Mouse (Mus musculus) forebrain, embryonic 11.5 days (tissue): ENCODE results near the gene Cpsf3. TPM values are rescaled to one million over a fixed set of nuclear protein-coding genes. Genes with fewer than 3 reads are reported as not detected.

Experiments
- ATAC-seq: fragments of 200-750 bp; cut with Nextera tagmentation; replicated peaks from 2 replicates; pipeline ENCODE4 v1.8.0; 2017; ENCODE audit warnings: moderate TSS enrichment; ENCODE audit not compliant: low FRiP score
- DNase-seq: peaks from one replicate; pipeline ENCODE4 v3.0.0-alpha.2; 2017; ENCODE audit warnings: low spot score
- H3K27ac ChIP-seq: fragments of 300-500 bp; sonication (generic); 2 replicates; pipeline ENCODE4 v1.5.1; 2014; ENCODE audit warnings: low read depth, low read length
- H3K27me3 ChIP-seq: fragments of 300-500 bp; sonication (generic); 2 replicates; pipeline ENCODE4 v1.6.1; 2014; ENCODE audit warnings: mild to moderate bottlenecking, low read length, mixed read lengths; ENCODE audit not compliant: control insufficient read depth, insufficient read depth
- H3K36me3 ChIP-seq: fragments of 300-500 bp; sonication (generic); 2 replicates; pipeline ENCODE4 v1.6.1; 2014; ENCODE audit warnings: mild to moderate bottlenecking, low read length, moderate library complexity, mixed read lengths; ENCODE audit not compliant: control insufficient read depth, insufficient read depth
- H3K4me1 ChIP-seq: fragments of 300-500 bp; sonication (generic); replicated peaks from 2 replicates; pipeline ENCODE4 v1.6.1; 2014; ENCODE audit warnings: low read length, mixed read lengths; ENCODE audit not compliant: control insufficient read depth, insufficient read depth
- H3K4me2 ChIP-seq: fragments of 300-500 bp; sonication (generic); 2 replicates; pipeline ENCODE4 v1.6.1; 2014; ENCODE audit warnings: low read depth, mild to moderate bottlenecking, low read length, moderate library complexity, mixed read lengths; ENCODE audit not compliant: severe bottlenecking
- H3K4me3 ChIP-seq: fragments of 300-500 bp; sonication (generic); 2 replicates; pipeline ENCODE4 v1.5.1; 2014; ENCODE audit warnings: low read depth, low read length
- H3K9ac ChIP-seq: fragments of 300-500 bp; sonication (generic); 2 replicates; pipeline ENCODE4 v1.6.1; 2014; ENCODE audit warnings: low read length
- H3K9me3 ChIP-seq: fragments of 300-500 bp; sonication (generic); 2 replicates; pipeline ENCODE4 v1.6.1; 2016; ENCODE audit warnings: low read length, mixed read lengths; ENCODE audit not compliant: control insufficient read depth
- WGBS: fragments of 180-500 bp; shearing (Covaris S2); extraction: QIAGEN DNeasy Blood & Tissue Kit; methylation state at CpG from one replicate; pipeline ENCODE4 v1.1.7; 2014; 5-methylcytosine and 5-hydroxymethylcytosine counted together
- polyA plus RNA-seq: library from polyadenylated mRNA; unstranded; fragments of >200 nt; fragmentation: Nextera tagmentation; extraction: Ambion mirVana; gene quantifications from 2 replicates; pipeline ENCODE4 v1.2.1, GENCODE M21; 2014

Cpsf3 gene
- polyA plus RNA-seq, 1 experiment from 2014 or later: 130 TPM

GRCm38 (mm10) chr12:21322296-21322695, 37.1 kb downstream of the Cpsf3 start:
- no peak overlapping the region for H3K27ac ChIP-seq
- WGBS: 96% methylated on average over 4 of the region's 4 CpGs
- H3K4me1 ChIP-seq: no peaks in the 10 kb centered on the region; the same call in 1 of the 2 replicates
- H3K9me3 ChIP-seq: no peaks in the 10 kb centered on the region
- no peak overlapping the region for H3K9ac ChIP-seq
- H3K4me3 ChIP-seq: no peak overlapping the region
- no peak for ATAC-seq
- peaks cover 6% of the 10 kb centered on the region; the same call in 1 of the 2 replicates for H3K36me3 ChIP-seq
- DNase-seq: no peak
- H3K4me2 ChIP-seq: no peak overlapping the region
- no peaks in the 10 kb centered on the region for H3K27me3 ChIP-seq

- Histone ChIP-seq H3K4me3 (no peak overlapping the region), H3K9me3 (no peaks in the 10 kb centered on the region), H3K36me3 (peaks cover 6% of the 10 kb centered on the region; the same call in 1 of the 2 replicates), H3K27me3 (no peaks in the 10 kb centered on the region), H3K4me1 (no peaks in the 10 kb centered on the region), H3K4me2 (no peak overlapping the region), H3K9ac (no peak overlapping the region), H3K27ac (no peak overlapping the region)
- DNase-seq (no peak), ATAC-seq (no peak)
- WGBS: 93% methylated on average over 9 of the region's 9 CpGs
Observed at GRCm38 (mm10) chr12:21322856-21323255, 37.7 kb downstream of the Cpsf3 start.

DNA sequence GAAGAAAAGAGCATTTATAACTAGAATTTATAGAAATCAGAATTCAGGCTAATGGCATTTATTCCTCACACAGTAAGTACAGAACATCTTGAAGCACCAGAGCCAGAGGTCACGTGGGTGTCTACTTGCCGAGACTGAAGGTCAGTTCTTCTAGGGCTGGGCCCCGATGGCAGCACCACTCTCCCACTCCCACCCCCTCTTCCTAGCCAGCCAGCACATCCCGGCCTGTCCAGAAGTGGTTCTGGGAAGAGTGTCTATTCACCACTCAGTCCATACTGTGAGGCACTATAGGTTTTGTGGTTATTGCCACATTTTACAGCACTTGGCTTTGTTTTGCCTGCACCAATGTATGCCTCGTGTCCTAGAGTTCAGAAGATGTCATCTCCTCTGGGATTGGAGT, 38.9 kb downstream of the Cpsf3 start:
- H3K4me2 ChIP-seq: no peak overlapping the region
- no peak for ATAC-seq

DNA sequence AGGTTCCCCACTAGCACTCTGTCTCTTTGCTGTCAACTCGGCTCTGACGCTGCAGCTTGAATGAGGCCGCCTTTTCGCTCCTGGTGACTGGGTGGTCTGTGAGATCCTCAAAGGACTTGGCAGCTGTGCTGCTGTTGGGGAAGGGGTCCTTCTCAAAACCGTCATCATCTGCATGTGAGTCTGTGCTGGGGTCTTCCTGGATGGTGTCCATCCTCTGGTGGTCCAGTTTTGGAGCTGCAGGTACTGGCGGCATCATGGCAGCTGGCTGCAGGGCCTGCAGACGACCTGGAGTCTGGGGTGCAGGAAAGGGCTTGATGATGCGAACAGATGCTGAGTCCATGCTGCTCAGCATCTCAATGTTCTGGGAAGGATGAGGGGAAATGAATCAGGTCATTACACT, 40.1 kb downstream of the Cpsf3 start:
- no peak for DNase-seq
- no peak for ATAC-seq
- Histone ChIP-seq H3K4me1 (no peaks in the 10 kb centered on the region), H3K36me3 (peaks cover 6% of the 10 kb centered on the region; the same call in 1 of the 2 replicates), H3K9ac (no peak overlapping the region), H3K27me3 (no peaks in the 10 kb centered on the region), H3K4me3 (no peak overlapping the region), H3K27ac (no peak overlapping the region), H3K4me2 (no peak overlapping the region), H3K9me3 (no peaks in the 10 kb centered on the region)
- 90% methylated on average over 8 of the region's 8 CpGs for WGBS

More for the DNA sequence above, 38.9 kb downstream of the Cpsf3 start:
- Histone ChIP-seq H3K4me3 (no peak overlapping the region), H3K27ac (no peak overlapping the region), H3K27me3 (no peaks in the 10 kb centered on the region), H3K9ac (no peak overlapping the region), H3K4me1 (no peaks in the 10 kb centered on the region), H3K9me3 (no peaks in the 10 kb centered on the region), H3K36me3 (peaks cover 6% of the 10 kb centered on the region; the same call in 1 of the 2 replicates)
- 91% methylated on average over 5 of the region's 5 CpGs for WGBS
- no peak for DNase-seq

GRCm38 (mm10) chr12:21326325-21326724, 41.1 kb downstream of the Cpsf3 start:
- Histone ChIP-seq H3K36me3 (peaks cover 6% of the 10 kb centered on the region; the same call in 1 of the 2 replicates), H3K4me3 (no peak overlapping the region), H3K9ac (no peak overlapping the region), H3K27ac (no peak overlapping the region), H3K4me2 (no peak overlapping the region), H3K9me3 (no peaks in the 10 kb centered on the region), H3K4me1 (no peaks in the 10 kb centered on the region), H3K27me3 (no peaks in the 10 kb centered on the region)
- no peak for DNase-seq
- no peak for ATAC-seq
- WGBS: 96% methylated on average over 3 of the region's 3 CpGs

DNA sequence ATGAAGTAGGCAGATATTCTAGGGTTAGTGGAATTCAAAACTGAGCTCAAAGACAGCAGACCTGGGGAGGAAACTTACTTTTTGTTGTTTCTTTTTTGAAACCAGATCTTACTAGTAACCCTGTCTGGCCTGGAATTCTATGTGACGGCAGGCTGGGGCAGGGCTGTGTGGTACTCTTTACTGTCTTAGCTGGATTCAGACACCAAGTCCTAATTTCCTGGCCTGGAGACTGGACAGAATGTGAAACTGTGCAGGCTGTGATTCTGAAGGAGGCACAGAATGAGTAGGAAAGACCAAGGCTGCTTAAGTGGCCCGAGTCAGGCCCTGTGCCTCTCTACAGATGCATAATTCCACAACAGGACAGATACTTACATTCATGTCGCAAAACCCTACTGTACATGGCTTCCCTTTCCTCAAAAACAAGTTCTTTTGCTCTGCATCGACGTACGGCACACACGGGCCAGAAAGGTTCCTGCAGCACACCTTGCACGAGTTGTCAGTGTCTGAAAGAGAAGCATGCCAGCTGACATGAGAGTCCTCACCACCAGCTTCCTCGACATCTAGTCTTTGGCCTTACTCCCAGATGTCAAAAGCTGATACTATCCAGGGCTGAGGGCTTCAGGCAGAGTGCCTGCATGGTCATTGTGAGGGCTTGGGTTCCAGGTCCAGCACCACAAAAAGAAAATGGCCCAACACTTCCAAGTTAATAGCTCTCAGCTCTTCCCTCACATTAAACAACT, 44.6 kb downstream of the Cpsf3 start:
- Histone ChIP-seq H3K4me1 (no peaks in the 10 kb centered on the region), H3K27me3 (no peaks in the 10 kb centered on the region), H3K4me3 (no peak overlapping the region), H3K9me3 (no peaks in the 10 kb centered on the region), H3K27ac (no peak overlapping the region), H3K36me3 (peaks cover 4% of the 10 kb centered on the region; the same call in 1 of the 2 replicates), H3K9ac (no peak overlapping the region), H3K4me2 (no peak overlapping the region)
- WGBS: 91% methylated on average over 9 of the region's 9 CpGs
- DNase-seq (no peak), ATAC-seq (no peak)

- Histone ChIP-seq H3K9ac (no peak overlapping the region), H3K4me1 (no peaks in the 10 kb centered on the region), H3K4me2 (no peak overlapping the region), H3K4me3 (no peak overlapping the region), H3K27ac (no peak overlapping the region), H3K27me3 (no peaks in the 10 kb centered on the region), H3K36me3 (no peaks in the 10 kb centered on the region; the same call in 1 of the 2 replicates), H3K9me3 (no peaks in the 10 kb centered on the region)
- ATAC-seq (no peak), DNase-seq (no peak)
- WGBS: 92% methylated on average over 10 of the region's 10 CpGs
Observed at GRCm38 (mm10) chr12:21330961-21331576, 45.9 kb downstream of the Cpsf3 start.

DNA sequence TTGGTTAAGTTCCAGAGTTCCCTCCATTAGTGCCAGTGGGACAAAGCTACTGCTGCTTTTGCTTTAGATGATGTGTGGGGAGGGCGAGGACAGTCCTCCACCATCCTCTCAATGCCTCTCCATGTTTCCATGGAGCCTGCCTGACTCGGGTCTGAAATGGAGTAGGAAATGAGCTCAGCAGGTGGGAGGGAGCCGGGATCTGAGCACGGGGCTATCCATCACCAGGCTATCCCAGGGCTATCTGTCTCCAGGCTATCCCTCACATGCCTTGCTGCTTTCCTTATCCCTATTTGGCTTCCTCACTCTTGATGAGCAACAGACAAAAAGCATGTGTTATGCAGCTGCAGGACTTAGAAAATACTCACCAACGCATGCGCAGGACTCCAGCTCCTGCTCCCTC, 46.5 kb downstream of the Cpsf3 start:
- Histone ChIP-seq H3K27ac (no peak overlapping the region), H3K36me3 (no peaks in the 10 kb centered on the region; the same call in 1 of the 2 replicates), H3K27me3 (no peaks in the 10 kb centered on the region), H3K9ac (no peak overlapping the region), H3K4me1 (no peaks in the 10 kb centered on the region), H3K9me3 (no peaks in the 10 kb centered on the region), H3K4me3 (no peak overlapping the region), H3K4me2 (no peak overlapping the region)
- 81% methylated on average over 6 of the region's 6 CpGs for WGBS
- DNase-seq (no peak), ATAC-seq (no peak)
